Mouse (Mus musculus): ENCODE measurements at regions not wholly inside any gene's neighbourhood (a gene's known extent, or its start where the extent isn't known, plus 50 kb on each side); places are given as distances from the start of the nearest gene placed in this dataset.

GRCm38 (mm10) chr9:63074023-63074750 is 74.6 kb downstream of the Skor1 start:
- TF ChIP-seq CTCF (IDR thresholded peaks at IDR 0.05; ENCODE audit: borderline replicate concordance, extremely low read depth, insufficient read depth, insufficient read length) (no peak), POLR2A (IDR thresholded peaks at IDR 0.05; ENCODE audit: borderline replicate concordance, extremely low read depth, insufficient read depth, insufficient read length, poor library complexity, severe bottlenecking) (no peak)

Measured in brain, embryonic 14.5 days (tissue).